Mouse (Mus musculus): ENCODE data around the gene Ppp1r13b. TPM values are rescaled to one million over a fixed set of nuclear protein-coding genes. Genes with fewer than 3 reads are reported as not detected.

Gene Ppp1r13b
- polyA plus RNA-seq, 2 experiments = 2.8 to 2.9 TPM

DNA sequence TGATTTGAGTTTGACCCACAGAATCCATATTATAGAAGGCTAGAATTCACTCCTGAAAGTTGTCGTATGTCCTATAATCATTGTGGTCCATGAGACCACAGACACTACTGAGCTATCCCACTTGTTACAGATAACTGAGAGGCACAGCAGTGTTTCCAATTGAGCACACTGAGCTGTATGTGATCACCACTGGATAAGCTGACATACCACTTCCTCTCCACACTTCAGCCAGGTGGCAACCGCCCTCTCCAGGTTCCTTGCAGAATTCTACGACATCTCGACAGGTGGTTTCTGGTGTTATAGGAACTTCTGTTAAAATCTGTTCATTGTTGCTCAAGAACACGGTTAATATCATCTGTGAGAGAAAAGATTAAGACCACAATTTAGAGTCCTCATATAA lies 35.8 kb downstream of the Ppp1r13b start:
- DNase-seq (ENCODE audit: low read depth in 3 of 3, low spot score in 3 of 3) = no peak
- H3K36me3 ChIP-seq (replicated peaks; ENCODE audit: control insufficient read depth, insufficient read depth, low read depth) = no peaks in the 10 kb centered on the region

DNA sequence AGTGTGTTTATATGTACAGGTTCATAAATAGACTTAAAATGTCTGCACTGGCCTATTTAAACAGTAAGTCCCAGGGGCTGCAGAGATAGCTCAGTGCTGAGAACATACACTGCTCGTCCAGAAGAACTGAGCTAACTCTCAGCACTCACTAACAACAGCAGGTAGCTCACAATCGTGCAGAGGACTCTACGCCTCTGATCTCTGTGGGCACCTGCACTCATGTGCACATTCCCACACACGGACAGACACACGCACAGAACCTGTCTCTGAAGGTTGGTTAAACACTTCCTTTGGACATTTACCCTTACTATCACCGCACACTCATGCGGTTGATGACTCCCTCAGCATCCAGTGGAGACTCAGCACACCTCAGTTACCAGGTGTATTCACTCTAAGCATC lies 37.1 kb downstream of the Ppp1r13b start:
- ATAC-seq (ENCODE audit: insufficient read depth) (no peak), DNase-seq (ENCODE audit: low read depth in 3 of 3, low spot score in 3 of 3) (no peak)
- H3K27me3 ChIP-seq (ENCODE audit: control insufficient read depth, insufficient read depth, low read length) = no peaks in the 10 kb centered on the region

More for the DNA sequence above, 35.8 kb downstream of the Ppp1r13b start:
- 45% methylated on average over 5 of the region's 5 CpGs for WGBS (ENCODE audit: insufficient replicate concordance)
- Histone ChIP-seq H3K4me2 (ENCODE audit: low read depth) (no peak overlapping the region), H3K9ac (replicated peaks) (no peak overlapping the region), H3K27me3 (ENCODE audit: control insufficient read depth, insufficient read depth, low read length) (no peaks in the 10 kb centered on the region), H3K4me1 (replicated peaks; ENCODE audit: control insufficient read depth in 2 of 2, insufficient read depth in 2 of 2, low read length in 1 of 2) (peaks cover 0 to 2% of the 10 kb centered on the region in 2 experiments; a peak in 1 of 4 replicates), H3K9me3 (ENCODE audit: control insufficient read depth, low read length) (no peaks in the 10 kb centered on the region), H3K27ac (no peak overlapping the region), H3K4me3 (ENCODE audit: insufficient read depth in 1 of 2, low read depth in 2 of 2, low read length in 2 of 2) (no peak overlapping the region)
- ATAC-seq (ENCODE audit: insufficient read depth) = no peak
- no peak for TF ChIP-seq EP300 (IDR thresholded peaks at IDR 0.05; ENCODE audit: low read depth)

DNA sequence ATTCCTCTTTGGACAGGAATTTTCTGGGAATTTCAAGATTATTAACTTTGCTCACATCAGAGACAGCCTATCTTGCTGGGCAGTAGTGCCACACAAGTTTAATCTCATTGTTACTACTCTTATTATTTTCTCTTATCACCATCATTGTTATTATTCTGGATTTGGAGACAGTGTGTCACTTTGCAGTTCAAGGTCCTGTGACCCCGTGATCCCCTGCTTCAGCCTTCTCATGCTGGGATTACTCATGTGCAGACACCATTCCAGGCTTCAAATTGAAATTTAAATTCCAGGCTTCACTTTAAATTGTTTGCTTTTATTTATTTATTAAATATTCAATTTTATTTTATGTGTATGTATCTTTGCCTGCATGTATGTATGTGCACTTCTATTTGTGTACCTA lies 38.1 kb downstream of the Ppp1r13b start:
- no peak for ATAC-seq (ENCODE audit: insufficient read depth)
- WGBS (ENCODE audit: insufficient replicate concordance) = 81% methylated on average over 1 of the region's 1 CpGs
- no peaks in the 10 kb centered on the region for H3K4me1 ChIP-seq (replicated peaks; ENCODE audit: control insufficient read depth in 2 of 2, insufficient read depth in 2 of 2, low read length in 1 of 2)
- no peak overlapping the region for H3K4me3 ChIP-seq (ENCODE audit: insufficient read depth in 1 of 2, low read depth in 2 of 2, low read length in 2 of 2)
- H3K9ac ChIP-seq (replicated peaks) = no peak overlapping the region
- no peak overlapping the region for H3K4me2 ChIP-seq (ENCODE audit: low read depth)
- no peak for DNase-seq (ENCODE audit: low read depth in 3 of 3, low spot score in 3 of 3)
- TF ChIP-seq CTCF (IDR thresholded peaks at IDR 0.05; ENCODE audit: low read depth) (no peak), EP300 (IDR thresholded peaks at IDR 0.05; ENCODE audit: low read depth) (no peak)
- no peak overlapping the region for H3K27ac ChIP-seq
- H3K27me3 ChIP-seq (ENCODE audit: control insufficient read depth, insufficient read depth, low read length) = no peaks in the 10 kb centered on the region
- H3K9me3 ChIP-seq (ENCODE audit: control insufficient read depth, low read length) = no peaks in the 10 kb centered on the region
- no peaks in the 10 kb centered on the region for H3K36me3 ChIP-seq (replicated peaks; ENCODE audit: control insufficient read depth, insufficient read depth, low read depth)

More for the DNA sequence above, 37.1 kb downstream of the Ppp1r13b start:
- no peaks in the 10 kb centered on the region for H3K36me3 ChIP-seq (replicated peaks; ENCODE audit: control insufficient read depth, insufficient read depth, low read depth)
- no peak overlapping the region for H3K27ac ChIP-seq
- no peaks in the 10 kb centered on the region for H3K9me3 ChIP-seq (ENCODE audit: control insufficient read depth, low read length)
- H3K4me2 ChIP-seq (ENCODE audit: low read depth) = no peak overlapping the region
- no peak overlapping the region for H3K4me3 ChIP-seq (ENCODE audit: insufficient read depth in 1 of 2, low read depth in 2 of 2, low read length in 2 of 2)
- WGBS (ENCODE audit: insufficient replicate concordance) = 81% methylated on average over 7 of the region's 7 CpGs
- peaks cover 0 to 2% of the 10 kb centered on the region in 2 experiments; a peak in 1 of 4 replicates for H3K4me1 ChIP-seq (replicated peaks; ENCODE audit: control insufficient read depth in 2 of 2, insufficient read depth in 2 of 2, low read length in 1 of 2)
- H3K9ac ChIP-seq (replicated peaks) = no peak overlapping the region
- no peak for TF ChIP-seq CTCF (IDR thresholded peaks at IDR 0.05; ENCODE audit: low read depth)
- TF ChIP-seq EP300 (IDR thresholded peaks at IDR 0.05; ENCODE audit: low read depth) = no peak

DNA sequence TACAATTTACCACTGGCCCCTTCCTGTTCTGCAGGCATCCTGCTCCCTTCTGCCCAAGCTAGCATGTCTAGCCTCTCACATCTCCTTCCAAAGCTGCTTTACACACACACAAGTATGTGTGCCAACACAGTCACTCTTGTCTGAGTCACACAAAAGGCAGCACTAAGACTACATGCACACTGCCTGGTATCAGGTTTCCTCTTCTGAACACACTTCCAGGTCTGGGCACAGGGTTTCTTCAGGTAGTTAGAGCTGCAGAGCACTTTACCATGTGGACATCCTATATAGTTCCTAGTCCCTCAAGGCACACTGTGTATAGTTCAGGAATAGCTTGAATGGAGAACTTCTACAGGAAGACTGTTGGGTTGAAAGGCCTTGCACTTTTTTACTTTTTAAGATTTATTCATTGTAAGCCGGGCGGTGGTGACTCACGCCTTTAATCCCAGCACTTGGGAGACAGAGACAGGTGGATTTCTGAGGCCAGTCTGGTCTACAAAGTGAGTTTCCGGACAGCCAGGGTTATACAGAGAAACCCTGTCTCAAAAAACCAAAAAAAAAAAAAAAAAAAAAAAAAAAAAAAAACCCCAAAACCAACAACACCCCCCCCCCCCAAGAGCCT lies 43.6 kb downstream of the Ppp1r13b start:
- no peak overlapping the region for H3K4me3 ChIP-seq (ENCODE audit: insufficient read depth in 1 of 2, low read depth in 2 of 2, low read length in 2 of 2)
- H3K27ac ChIP-seq = no peak overlapping the region
- no peaks in the 10 kb centered on the region for H3K36me3 ChIP-seq (replicated peaks; ENCODE audit: control insufficient read depth, insufficient read depth, low read depth)
- ATAC-seq (ENCODE audit: insufficient read depth) (no peak), DNase-seq (ENCODE audit: low read depth in 3 of 3, low spot score in 3 of 3) (no peak)
- no peak overlapping the region for H3K9ac ChIP-seq (replicated peaks)
- WGBS (ENCODE audit: insufficient replicate concordance) = 84% methylated on average over 4 of the region's 4 CpGs
- no peaks in the 10 kb centered on the region for H3K27me3 ChIP-seq (ENCODE audit: control insufficient read depth, insufficient read depth, low read length)
- no peaks in the 10 kb centered on the region for H3K4me1 ChIP-seq (replicated peaks; ENCODE audit: control insufficient read depth in 2 of 2, insufficient read depth in 2 of 2, low read length in 1 of 2)
- no peak for TF ChIP-seq CTCF (IDR thresholded peaks at IDR 0.05; ENCODE audit: low read depth)
- TF ChIP-seq EP300 (IDR thresholded peaks at IDR 0.05; ENCODE audit: low read depth) = no peak
- no peak overlapping the region for H3K4me2 ChIP-seq (ENCODE audit: low read depth)
- H3K9me3 ChIP-seq (ENCODE audit: control insufficient read depth, low read length) = no peaks in the 10 kb centered on the region

DNA sequence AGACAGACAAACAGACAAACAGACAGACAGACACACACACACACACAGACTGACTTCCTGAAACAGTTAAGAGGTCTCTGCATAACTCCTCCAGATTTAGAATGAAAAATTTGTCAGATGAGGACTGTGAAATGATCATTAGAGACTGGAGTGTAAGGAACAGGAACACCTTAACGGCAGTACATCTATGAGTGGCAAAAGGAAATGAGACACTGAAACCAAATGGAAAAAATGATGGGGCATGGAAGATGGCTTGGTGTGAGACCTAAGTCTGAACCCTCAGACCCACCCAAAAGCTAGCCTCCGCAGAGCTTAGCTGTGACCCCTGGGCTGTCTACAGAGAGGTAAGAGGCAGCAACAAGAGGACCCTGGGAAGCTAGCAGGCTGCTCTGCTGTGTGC lies 52.5 kb downstream of the Ppp1r13b start:
- Histone ChIP-seq H3K4me2 (ENCODE audit: low read depth) (no peak overlapping the region), H3K4me1 (replicated peaks; ENCODE audit: control insufficient read depth in 2 of 2, insufficient read depth in 2 of 2, low read length in 1 of 2) (no peaks in the 10 kb centered on the region), H3K36me3 (replicated peaks; ENCODE audit: control insufficient read depth, insufficient read depth, low read depth) (no peaks in the 10 kb centered on the region), H3K9me3 (ENCODE audit: control insufficient read depth, low read length) (no peaks in the 10 kb centered on the region), H3K4me3 (ENCODE audit: insufficient read depth in 1 of 2, low read depth in 2 of 2, low read length in 2 of 2) (no peak overlapping the region), H3K9ac (replicated peaks) (no peak overlapping the region), H3K27ac (no peak overlapping the region), H3K27me3 (ENCODE audit: control insufficient read depth, insufficient read depth, low read length) (no peaks in the 10 kb centered on the region)
- 84% methylated on average over 2 of the region's 2 CpGs for WGBS (ENCODE audit: insufficient replicate concordance)
- ATAC-seq (ENCODE audit: insufficient read depth) (no peak), DNase-seq (ENCODE audit: low read depth in 3 of 3, low spot score in 3 of 3) (no peak)
- TF ChIP-seq CTCF (IDR thresholded peaks at IDR 0.05; ENCODE audit: low read depth) = no peak
- no peak for TF ChIP-seq EP300 (IDR thresholded peaks at IDR 0.05; ENCODE audit: low read depth)

Measured in liver, embryonic 14.5 days (tissue).